Comparison of ENCODE assay signal across 8 mouse cellular contexts in the genomic region with DNA sequence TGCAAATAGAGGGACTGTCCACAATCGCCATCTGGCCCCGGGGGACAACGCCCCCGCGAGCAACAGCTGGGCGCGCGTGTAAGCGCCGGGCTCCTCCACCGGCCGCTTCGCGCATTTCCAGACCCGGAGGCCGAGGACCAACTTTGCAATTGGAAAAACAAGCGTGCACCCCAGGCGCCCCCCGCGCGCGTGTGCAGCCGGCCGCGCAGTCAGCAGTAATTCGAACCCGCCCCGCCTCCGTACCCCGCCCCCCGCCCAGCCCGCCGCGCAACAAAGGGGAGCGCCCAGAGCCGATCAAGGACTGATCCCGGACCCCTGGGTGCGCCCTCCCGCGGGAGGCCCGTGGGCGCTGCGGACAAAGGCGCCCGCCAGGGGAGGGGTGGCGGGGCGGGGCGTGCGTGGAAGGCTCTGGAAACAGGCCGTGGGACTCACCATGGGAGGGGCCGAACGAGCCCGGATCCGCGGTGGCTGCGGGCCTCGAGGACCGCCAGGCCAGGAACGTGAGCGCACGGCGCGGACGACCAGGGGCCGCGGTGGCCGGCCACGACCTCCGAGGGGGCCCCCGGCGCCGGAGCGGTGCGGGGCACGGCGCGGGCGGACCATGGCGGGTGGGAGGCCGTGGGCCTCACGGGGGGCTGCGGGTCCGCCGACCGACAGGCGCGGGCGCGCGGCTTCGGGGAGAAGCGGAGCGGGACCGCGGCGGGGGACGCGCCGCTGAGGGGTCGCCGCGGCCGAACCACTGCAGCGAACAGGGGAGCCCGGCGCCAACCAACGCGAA. TPM values are rescaled to one million over a fixed set of nuclear protein-coding genes. Genes with fewer than 3 reads are reported as not detected.
DNase-seq lines count a peak whose midpoint lies in the region; ATAC-seq and TF ChIP-seq lines count a peak whose summit lies in the region.

No protein-coding gene starts in this region.

- no peaks in the 10 kb centered on the region for H3K27me3 ChIP-seq in MEL (ENCODE audit: control insufficient read depth in 1 of 2, insufficient read depth in 2 of 2, low read length in 2 of 2)
- no peaks in the 10 kb centered on the region for H3K27me3 ChIP-seq in forebrain, embryonic 11.5 days (ENCODE audit: control insufficient read depth, insufficient read depth, low read length)
- no peaks in the 10 kb centered on the region for H3K27me3 ChIP-seq in limb, embryonic 12.5 days
- H3K27me3 ChIP-seq in midbrain, embryonic 13.5 days, result no peaks in the 10 kb centered on the region
- no peaks in the 10 kb centered on the region for H3K27me3 ChIP-seq in stomach, postnatal 0 days (ENCODE audit: control insufficient read depth, insufficient read depth, low read length)

- H3K4me1 ChIP-seq in MEL (ENCODE audit: control insufficient read depth in 1 of 2, insufficient read depth in 2 of 2, low read length in 2 of 2), result peaks cover 3 to 4% of the 10 kb centered on the region in 2 experiments; a peak in 3 of 4 replicates
- H3K4me1 ChIP-seq in bone marrow, adult 2 months (ENCODE audit: control insufficient read depth, insufficient read depth, low read length), result peaks cover 5% of the 10 kb centered on the region
- peaks cover 29% of the 10 kb centered on the region for H3K4me1 ChIP-seq in forebrain, embryonic 11.5 days (replicated peaks; ENCODE audit: control insufficient read depth, insufficient read depth, low read length)
- H3K4me1 ChIP-seq in limb, embryonic 12.5 days (replicated peaks), result peaks cover 46% of the 10 kb centered on the region
- H3K4me1 ChIP-seq in midbrain, embryonic 13.5 days (replicated peaks), result peaks cover 55% of the 10 kb centered on the region
- peaks cover 23% of the 10 kb centered on the region for H3K4me1 ChIP-seq in stomach, postnatal 0 days (replicated peaks; ENCODE audit: control insufficient read depth, insufficient read depth)

- H3K9me3 ChIP-seq in MEL (replicated peaks; ENCODE audit: insufficient read depth, low read length), result no peaks in the 10 kb centered on the region
- H3K9me3 ChIP-seq in forebrain, embryonic 11.5 days (ENCODE audit: control insufficient read depth, low read length), result no peaks in the 10 kb centered on the region
- H3K9me3 ChIP-seq in limb, embryonic 12.5 days, result no peaks in the 10 kb centered on the region
- H3K9me3 ChIP-seq in midbrain, embryonic 13.5 days, result no peaks in the 10 kb centered on the region
- H3K9me3 ChIP-seq in stomach, postnatal 0 days (ENCODE audit: control insufficient read depth, low read length), result no peaks in the 10 kb centered on the region

- no peaks in the 10 kb centered on the region for H3K36me3 ChIP-seq in MEL (ENCODE audit: control insufficient read depth in 1 of 2, insufficient read depth in 2 of 2, low read length in 2 of 2)
- peaks cover 8% of the 10 kb centered on the region for H3K36me3 ChIP-seq in forebrain, embryonic 11.5 days (ENCODE audit: control insufficient read depth, insufficient read depth, low read length)
- peaks cover 35% of the 10 kb centered on the region for H3K36me3 ChIP-seq in limb, embryonic 12.5 days
- H3K36me3 ChIP-seq in midbrain, embryonic 13.5 days, result peaks cover 29% of the 10 kb centered on the region
- peaks cover 6% of the 10 kb centered on the region for H3K36me3 ChIP-seq in stomach, postnatal 0 days (ENCODE audit: control insufficient read depth, insufficient read depth, low read length)

- 0 out of 6 replicates have a peak, but pooled peaks of 1 of the 3 experiments have one; percentile 7 for TF ChIP-seq CTCF in MEL (IDR thresholded peaks at IDR 0.05 in 2 of 3, conservative IDR thresholded peaks at IDR 0.05 in 1 of 3; ENCODE audit: control insufficient read depth in 1 of 3, insufficient read depth in 1 of 3, low read depth in 2 of 3, low read length in 3 of 3, poor library complexity in 1 of 3, severe bottlenecking in 1 of 3)
- no peak for TF ChIP-seq CTCF in bone marrow, adult 2 months (IDR thresholded peaks at IDR 0.05; ENCODE audit: control insufficient read depth, insufficient read depth, low read length)
- TF ChIP-seq CTCF in stomach, postnatal 0 days (IDR thresholded peaks at IDR 0.05; ENCODE audit: low read depth), result peak; percentile 38; the same call in 1 of the 2 replicates

- peaks cover 9% of the 10 kb centered on the region for H3K79me2 ChIP-seq in MEL (ENCODE audit: control insufficient read depth, insufficient read depth, low read length, poor library complexity)

- WGBS in bone marrow, adult 2 months, result under 1% methylated on average over 102 of the region's 108 CpGs
- WGBS in forebrain, embryonic 11.5 days, result under 1% methylated on average over 97 of the region's 108 CpGs
- WGBS in limb, embryonic 12.5 days, result under 1% methylated on average over 99 of the region's 108 CpGs
- WGBS in midbrain, embryonic 13.5 days, result 1% methylated on average over 74 of the region's 108 CpGs
- WGBS in stomach, postnatal 0 days, result under 1% methylated on average over 89 of the region's 108 CpGs

- no peak for TF ChIP-seq EP300 in MEL (IDR thresholded peaks at IDR 0.05; ENCODE audit: low read depth in 1 of 2, low read length in 2 of 2)
- TF ChIP-seq EP300 in stomach, postnatal 0 days (optimal IDR thresholded peaks at IDR 0.05), result no peak

- intact Hi-C loops in heart, postnatal 36 days (cut with DNase I), result loop anchor here (2.0 kb wide), 1 partner anchor 14 kb away; no protein-coding TSS in a partner anchor

- peak; percentile 65 for DNase-seq in MEL (ENCODE audit: low read depth, low spot score)
- peak; percentile 90 for DNase-seq in forebrain, embryonic 11.5 days (ENCODE audit: low spot score)
- DNase-seq in heart, postnatal 36 days, result peak; percentile 71 to 80
- DNase-seq in stomach, postnatal 0 days (ENCODE audit: low spot score), result peak; percentile 88

- peak in 1 of 2 experiments; percentile 41; a peak in 1 of 4 replicates for TF ChIP-seq POLR2A in MEL (IDR thresholded peaks at IDR 0.05; ENCODE audit: control insufficient read depth in 1 of 2, insufficient read depth in 1 of 2, low read depth in 1 of 2, low read length in 2 of 2, poor library complexity in 1 of 2)
- TF ChIP-seq POLR2A in bone marrow, adult 2 months (IDR thresholded peaks at IDR 0.05; ENCODE audit: borderline replicate concordance, control insufficient read depth, low read depth, low read length), result no peak

- peak overlapping the region; percentile 67 for H3K27ac ChIP-seq in MEL (ENCODE audit: control insufficient read depth, low read depth, low read length)
- peak overlapping the region; percentile 55 for H3K27ac ChIP-seq in bone marrow, adult 2 months (ENCODE audit: control insufficient read depth, insufficient read depth, low read depth, low read length, poor library complexity)
- peak overlapping the region; percentile 100 for H3K27ac ChIP-seq in forebrain, embryonic 11.5 days (ENCODE audit: low read depth, low read length)
- peak overlapping the region; percentile 100 for H3K27ac ChIP-seq in limb, embryonic 12.5 days
- peak overlapping the region; percentile 100 for H3K27ac ChIP-seq in midbrain, embryonic 13.5 days
- H3K27ac ChIP-seq in stomach, postnatal 0 days (replicated peaks), result peak overlapping the region; percentile 100

- no peak for TF ChIP-seq RAD21 in MEL (IDR thresholded peaks at IDR 0.05; ENCODE audit: low read depth, low read length)

- peak overlapping the region; percentile 82 for H3K9ac ChIP-seq in MEL (ENCODE audit: control insufficient read depth, low read depth, low read length, poor library complexity, severe bottlenecking)
- peak overlapping the region; percentile 98 for H3K9ac ChIP-seq in forebrain, embryonic 11.5 days (ENCODE audit: low read length)
- peak overlapping the region; percentile 100 for H3K9ac ChIP-seq in limb, embryonic 12.5 days (replicated peaks)
- H3K9ac ChIP-seq in midbrain, embryonic 13.5 days (replicated peaks), result peak overlapping the region; percentile 99
- peak overlapping the region; percentile 99 for H3K9ac ChIP-seq in stomach, postnatal 0 days (ENCODE audit: low read length)

- peak; percentile 53 for ATAC-seq in forebrain, embryonic 11.5 days (replicated peaks; ENCODE audit: low FRiP score)
- peak; percentile 21 for ATAC-seq in limb, embryonic 12.5 days (ENCODE audit: insufficient number of reproducible peaks, insufficient read depth, low FRiP score, low TSS enrichment, low read depth)
- peak; percentile 13 for ATAC-seq in midbrain, embryonic 13.5 days
- peak; percentile 17 for ATAC-seq in stomach, postnatal 0 days (ENCODE audit: low FRiP score, low TSS enrichment)
- ATAC-seq in erythroid progenitor cell, adult 5-6 weeks (replicated peaks; ENCODE audit: low FRiP score, poor library complexity, severe bottlenecking), result no peak

- peak overlapping the region; percentile 94 for H3K4me2 ChIP-seq in forebrain, embryonic 11.5 days (ENCODE audit: low read depth, low read length, severe bottlenecking)
- peak overlapping the region; percentile 92 for H3K4me2 ChIP-seq in limb, embryonic 12.5 days
- peak overlapping the region; percentile 96 for H3K4me2 ChIP-seq in midbrain, embryonic 13.5 days (replicated peaks)
- peak overlapping the region; percentile 75 for H3K4me2 ChIP-seq in stomach, postnatal 0 days (replicated peaks; ENCODE audit: low read depth)

- H3K4me3 ChIP-seq in MEL (ENCODE audit: control insufficient read depth in 1 of 2, insufficient read depth in 1 of 2, low read depth in 2 of 2, low read length in 2 of 2), result peak overlapping the region; percentile 64 to 71; a peak in 3 of 4 replicates
- H3K4me3 ChIP-seq in bone marrow, adult 2 months (replicated peaks; ENCODE audit: control insufficient read depth, low read depth, low read length), result peak overlapping the region; percentile 58
- H3K4me3 ChIP-seq in forebrain, embryonic 11.5 days (ENCODE audit: low read depth, low read length), result peak overlapping the region; percentile 99
- peak overlapping the region; percentile 94 for H3K4me3 ChIP-seq in limb, embryonic 12.5 days (replicated peaks)
- peak overlapping the region; percentile 85 for H3K4me3 ChIP-seq in midbrain, embryonic 13.5 days (replicated peaks)
- H3K4me3 ChIP-seq in stomach, postnatal 0 days (ENCODE audit: low read depth, low read length), result peak overlapping the region; percentile 98

RNA-seq across cellular contexts. Expression of gene Ptov1, which starts 0.5 kb away (rescaled TPM):
- 44.1 and 46.4 TPM in 2 replicates for total RNA-seq in MEL (2012; rRNA removed)
- polyA plus RNA-seq in MEL (2012; ENCODE audit: insufficient read depth in 1 of 2, insufficient read length in 2 of 2, low read depth in 1 of 2, low replicate concordance in 2 of 2, missing spikeins in 1 of 2), result 100 to 1,000 TPM in 1 of 2 experiments, not detected in 1; 168 TPM
- 51.3 and 96.4 TPM in 2 replicates for polyA plus RNA-seq in bone marrow, adult 2 months (2011; ENCODE audit: insufficient read depth, insufficient read length, low replicate concordance, missing spikeins)
- 454 and 526 TPM in 2 replicates for polyA plus RNA-seq in forebrain, embryonic 11.5 days (2014; fragmentation: Nextera tagmentation; extraction: Ambion mirVana)
- 100 to 1,000 TPM; 158 to 183 TPM for total RNA-seq in heart, postnatal 36 days (2021)
- 615 and 666 TPM in 2 replicates for polyA plus RNA-seq in limb, embryonic 12.5 days (2016; fragmentation: Nextera tagmentation; extraction: Ambion mirVana)
- 524 and 584 TPM in 2 replicates for polyA plus RNA-seq in midbrain, embryonic 13.5 days (2015; fragmentation: Nextera tagmentation; extraction: Ambion mirVana)
- 159 and 179 TPM in 2 replicates for polyA plus RNA-seq in stomach, postnatal 0 days (2015; fragmentation: Nextera tagmentation; extraction: Ambion mirVana)
- total RNA-seq in erythroid progenitor cell, adult 5-6 weeks (2015; ENCODE audit: low replicate concordance), result 16.9 and 18.4 TPM in 2 replicates
- 1.8 and 4.8 TPM in 2 replicates for total RNA-seq in erythroid progenitor cell, adult 5-6 weeks (2017; ENCODE audit: low replicate concordance)

RNA-seq across cellular contexts. Expression of gene Pnkp, which starts 12.2 kb away (rescaled TPM):
- 39.3 and 49.9 TPM in 2 replicates for total RNA-seq in MEL (2012; rRNA removed)
- polyA plus RNA-seq in MEL (2012; ENCODE audit: insufficient read depth in 1 of 2, insufficient read length in 2 of 2, low read depth in 1 of 2, low replicate concordance in 2 of 2, missing spikeins in 1 of 2), result 10 to 100 TPM in 1 of 2 experiments, not detected in 1; 45.6 TPM
- polyA plus RNA-seq in bone marrow, adult 2 months (2011; ENCODE audit: insufficient read depth, insufficient read length, low replicate concordance, missing spikeins), result 97.5 and 261 TPM in 2 replicates
- 31.6 and 32.1 TPM in 2 replicates for polyA plus RNA-seq in forebrain, embryonic 11.5 days (2014; fragmentation: Nextera tagmentation; extraction: Ambion mirVana)
- 10 to 100 TPM; 18.6 to 21.1 TPM for total RNA-seq in heart, postnatal 36 days (2021)
- polyA plus RNA-seq in limb, embryonic 12.5 days (2016; fragmentation: Nextera tagmentation; extraction: Ambion mirVana), result 35.5 and 37.3 TPM in 2 replicates
- 32.3 and 38.5 TPM in 2 replicates for polyA plus RNA-seq in midbrain, embryonic 13.5 days (2015; fragmentation: Nextera tagmentation; extraction: Ambion mirVana)
- polyA plus RNA-seq in stomach, postnatal 0 days (2015; fragmentation: Nextera tagmentation; extraction: Ambion mirVana), result 23.5 and 25.7 TPM in 2 replicates
- total RNA-seq in erythroid progenitor cell, adult 5-6 weeks (2015; ENCODE audit: low replicate concordance), result 29.6 and 36.0 TPM in 2 replicates
- 30.9 and 58.2 TPM in 2 replicates for total RNA-seq in erythroid progenitor cell, adult 5-6 weeks (2017; ENCODE audit: low replicate concordance)

RNA-seq across cellular contexts. Expression of gene Tbc1d17, which starts 20.2 kb away (rescaled TPM):
- total RNA-seq in MEL (2012; rRNA removed), result 16.7 and 16.9 TPM in 2 replicates
- 10 to 100 TPM in 1 of 2 experiments, not detected in 1; 29.5 TPM for polyA plus RNA-seq in MEL (2012; ENCODE audit: insufficient read depth in 1 of 2, insufficient read length in 2 of 2, low read depth in 1 of 2, low replicate concordance in 2 of 2, missing spikeins in 1 of 2)
- polyA plus RNA-seq in bone marrow, adult 2 months (2011; ENCODE audit: insufficient read depth, insufficient read length, low replicate concordance, missing spikeins), result 24.5 and 49.2 TPM in 2 replicates
- 67.6 and 69.9 TPM in 2 replicates for polyA plus RNA-seq in forebrain, embryonic 11.5 days (2014; fragmentation: Nextera tagmentation; extraction: Ambion mirVana)
- 10 to 100 TPM; 58.1 to 59.1 TPM for total RNA-seq in heart, postnatal 36 days (2021)
- polyA plus RNA-seq in limb, embryonic 12.5 days (2016; fragmentation: Nextera tagmentation; extraction: Ambion mirVana), result 84.7 and 96.2 TPM in 2 replicates
- 109 and 110 TPM in 2 replicates for polyA plus RNA-seq in midbrain, embryonic 13.5 days (2015; fragmentation: Nextera tagmentation; extraction: Ambion mirVana)
- 45.4 and 48.0 TPM in 2 replicates for polyA plus RNA-seq in stomach, postnatal 0 days (2015; fragmentation: Nextera tagmentation; extraction: Ambion mirVana)
- 6.8 and 58.3 TPM in 2 replicates for total RNA-seq in erythroid progenitor cell, adult 5-6 weeks (2015; ENCODE audit: low replicate concordance)
- total RNA-seq in erythroid progenitor cell, adult 5-6 weeks (2017; ENCODE audit: low replicate concordance), result 18.0 and 35.8 TPM in 2 replicates

RNA-seq across cellular contexts. Expression of gene Akt1s1, which starts 20.3 kb away (rescaled TPM):
- 32.0 and 37.3 TPM in 2 replicates for total RNA-seq in MEL (2012; rRNA removed)
- 10 to 100 TPM in 1 of 2 experiments, not detected in 1; 71.8 TPM for polyA plus RNA-seq in MEL (2012; ENCODE audit: insufficient read depth in 1 of 2, insufficient read length in 2 of 2, low read depth in 1 of 2, low replicate concordance in 2 of 2, missing spikeins in 1 of 2)
- polyA plus RNA-seq in bone marrow, adult 2 months (2011; ENCODE audit: insufficient read depth, insufficient read length, low replicate concordance, missing spikeins), result 28.2 and 48.0 TPM in 2 replicates
- polyA plus RNA-seq in forebrain, embryonic 11.5 days (2014; fragmentation: Nextera tagmentation; extraction: Ambion mirVana), result 79.9 and 83.0 TPM in 2 replicates
- 10 to 100 TPM; 73.6 to 75.4 TPM for total RNA-seq in heart, postnatal 36 days (2021)
- polyA plus RNA-seq in limb, embryonic 12.5 days (2016; fragmentation: Nextera tagmentation; extraction: Ambion mirVana), result 106 and 110 TPM in 2 replicates
- polyA plus RNA-seq in midbrain, embryonic 13.5 days (2015; fragmentation: Nextera tagmentation; extraction: Ambion mirVana), result 78.9 and 88.2 TPM in 2 replicates
- 70.8 and 75.2 TPM in 2 replicates for polyA plus RNA-seq in stomach, postnatal 0 days (2015; fragmentation: Nextera tagmentation; extraction: Ambion mirVana)
- 1.8 and 3.8 TPM in 2 replicates for total RNA-seq in erythroid progenitor cell, adult 5-6 weeks (2015; ENCODE audit: low replicate concordance)
- 3.7 and 27.8 TPM in 2 replicates for total RNA-seq in erythroid progenitor cell, adult 5-6 weeks (2017; ENCODE audit: low replicate concordance)

RNA-seq across cellular contexts. Expression of gene Med25, which starts 23.4 kb away (rescaled TPM):
- 50.5 and 53.9 TPM in 2 replicates for total RNA-seq in MEL (2012; rRNA removed)
- 100 to 1,000 TPM in 1 of 2 experiments, not detected in 1; 118 TPM for polyA plus RNA-seq in MEL (2012; ENCODE audit: insufficient read depth in 1 of 2, insufficient read length in 2 of 2, low read depth in 1 of 2, low replicate concordance in 2 of 2, missing spikeins in 1 of 2)
- polyA plus RNA-seq in bone marrow, adult 2 months (2011; ENCODE audit: insufficient read depth, insufficient read length, low replicate concordance, missing spikeins), result 14.6 and 25.4 TPM in 2 replicates
- polyA plus RNA-seq in forebrain, embryonic 11.5 days (2014; fragmentation: Nextera tagmentation; extraction: Ambion mirVana), result 135 and 139 TPM in 2 replicates
- 10 to 100 TPM; 76.9 to 81.1 TPM for total RNA-seq in heart, postnatal 36 days (2021)
- 116 and 127 TPM in 2 replicates for polyA plus RNA-seq in limb, embryonic 12.5 days (2016; fragmentation: Nextera tagmentation; extraction: Ambion mirVana)
- 151 and 162 TPM in 2 replicates for polyA plus RNA-seq in midbrain, embryonic 13.5 days (2015; fragmentation: Nextera tagmentation; extraction: Ambion mirVana)
- polyA plus RNA-seq in stomach, postnatal 0 days (2015; fragmentation: Nextera tagmentation; extraction: Ambion mirVana), result 64.4 and 75.3 TPM in 2 replicates
- total RNA-seq in erythroid progenitor cell, adult 5-6 weeks (2015; ENCODE audit: low replicate concordance), result 10.1 and 18.0 TPM in 2 replicates
- 8.0 and 11.3 TPM in 2 replicates for total RNA-seq in erythroid progenitor cell, adult 5-6 weeks (2017; ENCODE audit: low replicate concordance)
